Mouse (Mus musculus): ENCODE measurements around the gene Ssbp4. TPM values are rescaled to one million over a fixed set of nuclear protein-coding genes. Genes with fewer than 3 reads are reported as not detected.
A peak's percentile ranks its signal among the peaks of the same experiment; 100 is the strongest.
"Not testable (repeated sequence)": the region's sequence is repeated elsewhere in the genome, so short reads cannot be mapped to it uniquely, and the experiment has no call there.

Ssbp4 gene
- polyA plus RNA-seq, 2 experiments: 151 to 163 TPM

- Histone ChIP-seq H3K4me2 (replicated peaks; ENCODE audit: low read depth, low read length, severe bottlenecking) (peak overlapping the region; percentile 95), H3K9me3 (ENCODE audit: control insufficient read depth, low read length) (no peaks in the 10 kb centered on the region), H3K4me3 (replicated peaks; ENCODE audit: low read length) (peak overlapping the region; percentile 72), H3K36me3 (ENCODE audit: control insufficient read depth, insufficient read depth, low read length) (peaks cover 40% of the 10 kb centered on the region), H3K27me3 (ENCODE audit: control insufficient read depth, insufficient read depth, low read length) (no peaks in the 10 kb centered on the region), H3K27ac (replicated peaks; ENCODE audit: low read depth, low read length) (peak overlapping the region; percentile 74), H3K4me1 (ENCODE audit: control insufficient read depth, insufficient read depth, low read length) (peaks cover 34% of the 10 kb centered on the region), H3K9ac (ENCODE audit: low read depth, low read length, severe bottlenecking) (peak overlapping the region; percentile 69)
- TF ChIP-seq POLR2A (IDR thresholded peaks at IDR 0.05; ENCODE audit: borderline replicate concordance, extremely low read depth, insufficient read depth, insufficient read length): no peak
- WGBS: 9% methylated on average over 62 of the region's 82 CpGs
- ATAC-seq (ENCODE audit: low FRiP score, low read depth): peak; percentile 0; the same call in 1 of the 2 replicates
- DNase-seq (ENCODE audit: low spot score): no peak
These were observed 13.8 kb downstream of the Ssbp4 start for GRCm38 (mm10) chr8:70594621-70595564.

- peak within 1 kb of the TSS; percentile 95 for H3K4me2 ChIP-seq (replicated peaks; ENCODE audit: low read depth, low read length, severe bottlenecking)
- no peaks in the 10 kb centered on the region for H3K27me3 ChIP-seq (ENCODE audit: control insufficient read depth, insufficient read depth, low read length)
- H3K9ac ChIP-seq (ENCODE audit: low read depth, low read length, severe bottlenecking): peak within 1 kb of the TSS; percentile 69
- ATAC-seq (ENCODE audit: low FRiP score, low read depth) (peak; percentile 92), DNase-seq (ENCODE audit: low spot score) (peak; percentile 97)
- no peaks in the 10 kb centered on the region for H3K9me3 ChIP-seq (ENCODE audit: control insufficient read depth, low read length)
- H3K36me3 ChIP-seq (ENCODE audit: control insufficient read depth, insufficient read depth, low read length): peaks cover 46% of the 10 kb centered on the region
- H3K4me3 ChIP-seq (replicated peaks; ENCODE audit: low read length): peak within 1 kb of the TSS; percentile 72
- H3K4me1 ChIP-seq (ENCODE audit: control insufficient read depth, insufficient read depth, low read length): peaks cover 32% of the 10 kb centered on the region
- under 1% methylated on average over 26 of the region's 40 CpGs for WGBS
- 0 out of 2 replicates have a peak, but pooled peaks have one; percentile 57 for TF ChIP-seq POLR2A (IDR thresholded peaks at IDR 0.05; ENCODE audit: borderline replicate concordance, extremely low read depth, insufficient read depth, insufficient read length)
- H3K27ac ChIP-seq (replicated peaks; ENCODE audit: low read depth, low read length): peak within 1 kb of the TSS; percentile 74
These were observed 14.6 kb downstream of the Ssbp4 start, which contains the start of gene Isyna1 for GRCm38 (mm10) chr8:70593961-70594609. Gene Isyna1 (plus strand): TSS chr8:70594373.

- ATAC-seq (ENCODE audit: low FRiP score, low read depth) (no peak), DNase-seq (ENCODE audit: low spot score) (no peak)
- Histone ChIP-seq H3K9ac (ENCODE audit: low read depth, low read length, severe bottlenecking) (peak overlapping the region; percentile 69; the same call in 1 of the 2 replicates), H3K4me1 (ENCODE audit: control insufficient read depth, insufficient read depth, low read length) (peaks cover 23% of the 10 kb centered on the region), H3K9me3 (ENCODE audit: control insufficient read depth, low read length) (no peaks in the 10 kb centered on the region), H3K4me2 (replicated peaks; ENCODE audit: low read depth, low read length, severe bottlenecking) (peak overlapping the region; percentile 95), H3K27ac (replicated peaks; ENCODE audit: low read depth, low read length) (peak overlapping the region; percentile 74), H3K4me3 (replicated peaks; ENCODE audit: low read length) (peak overlapping the region; percentile 72; the same call in 1 of the 2 replicates), H3K36me3 (ENCODE audit: control insufficient read depth, insufficient read depth, low read length) (peaks cover 49% of the 10 kb centered on the region), H3K27me3 (ENCODE audit: control insufficient read depth, insufficient read depth, low read length) (no peaks in the 10 kb centered on the region)
- TF ChIP-seq POLR2A (IDR thresholded peaks at IDR 0.05; ENCODE audit: borderline replicate concordance, extremely low read depth, insufficient read depth, insufficient read length): no peak
- 57% methylated on average over 8 of the region's 8 CpGs for WGBS
These were observed 15.5 kb downstream of the Ssbp4 start for GRCm38 (mm10) chr8:70593173-70593572.

DNA sequence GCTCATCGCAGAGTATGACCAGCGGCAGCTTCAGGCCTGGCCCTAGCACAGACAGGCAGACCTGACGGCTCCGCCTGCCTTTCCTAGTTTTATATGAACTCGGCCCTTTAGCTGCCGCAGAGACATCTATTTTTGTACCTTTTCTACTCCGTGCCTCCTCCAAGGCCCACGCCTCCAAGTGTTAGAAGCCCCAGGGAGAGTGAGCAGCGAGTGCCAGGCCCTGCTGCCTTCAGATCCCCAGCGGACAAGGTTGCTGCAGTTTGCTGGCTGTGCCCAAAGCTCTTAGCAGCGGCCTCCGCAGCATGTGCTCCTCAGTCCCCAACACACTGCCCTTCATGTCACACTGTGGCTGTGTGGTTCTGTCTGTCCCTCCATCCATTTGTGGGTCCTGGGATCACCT, 17.1 kb downstream of the Ssbp4 start:
- H3K27ac ChIP-seq (replicated peaks; ENCODE audit: low read depth, low read length): no peak overlapping the region
- no peak overlapping the region for H3K4me3 ChIP-seq (replicated peaks; ENCODE audit: low read length)
- no peak overlapping the region for H3K4me2 ChIP-seq (replicated peaks; ENCODE audit: low read depth, low read length, severe bottlenecking)
- peaks cover 12% of the 10 kb centered on the region for H3K4me1 ChIP-seq (ENCODE audit: control insufficient read depth, insufficient read depth, low read length)
- peaks cover 55% of the 10 kb centered on the region for H3K36me3 ChIP-seq (ENCODE audit: control insufficient read depth, insufficient read depth, low read length)
- 81% methylated on average over 12 of the region's 12 CpGs for WGBS
- H3K27me3 ChIP-seq (ENCODE audit: control insufficient read depth, insufficient read depth, low read length): no peaks in the 10 kb centered on the region
- DNase-seq (ENCODE audit: low spot score) (no peak), ATAC-seq (ENCODE audit: low FRiP score, low read depth) (no peak)
- no peak for TF ChIP-seq POLR2A (IDR thresholded peaks at IDR 0.05; ENCODE audit: borderline replicate concordance, extremely low read depth, insufficient read depth, insufficient read length)
- no peaks in the 10 kb centered on the region for H3K9me3 ChIP-seq (ENCODE audit: control insufficient read depth, low read length)
- no peak overlapping the region for H3K9ac ChIP-seq (ENCODE audit: low read depth, low read length, severe bottlenecking)

GRCm38 (mm10) chr8:70587955-70588354, 20.7 kb downstream of the Ssbp4 start:
- not testable (repeated sequence) for ATAC-seq (ENCODE audit: low FRiP score, low read depth); H3K9ac ChIP-seq (ENCODE audit: low read depth, low read length, severe bottlenecking)

More at GRCm38 (mm10) chr8:70587955-70588354, 20.7 kb downstream of the Ssbp4 start:
- H3K4me2 ChIP-seq (replicated peaks; ENCODE audit: low read depth, low read length, severe bottlenecking); H3K4me1 ChIP-seq (ENCODE audit: control insufficient read depth, insufficient read depth, low read length); DNase-seq (ENCODE audit: low spot score); H3K27me3 ChIP-seq (ENCODE audit: control insufficient read depth, insufficient read depth, low read length); H3K9me3 ChIP-seq (ENCODE audit: control insufficient read depth, low read length); H3K27ac ChIP-seq (replicated peaks; ENCODE audit: low read depth, low read length); H3K4me3 ChIP-seq (replicated peaks; ENCODE audit: low read length): not testable (repeated sequence)
- 93% methylated on average over 4 of the region's 4 CpGs for WGBS
- H3K36me3 ChIP-seq (ENCODE audit: control insufficient read depth, insufficient read depth, low read length): peaks cover 80% of the 10 kb centered on the region
